24 mouse cellular contexts compared by ENCODE assay signal in genomic region chr9:100307364-100307763, GRCm38 (mm10).
A peak's percentile ranks its signal among the peaks of the same experiment; 100 is the strongest.
DNase-seq lines count a peak whose midpoint lies in the region; ATAC-seq and TF ChIP-seq lines count a peak whose summit lies in the region.
"Had no signal": no experiment of that assay in that cellular context is flagged by ENCODE, and none has a peak within 500 bp of the region (broad histone marks: within the 10 kb centered on the region; RNA-seq: fewer than 3 reads in every experiment).

No protein-coding gene starts in this region.

- H3K4me2 ChIP-seq in forebrain, postnatal 0 days (ENCODE audit: low read depth), result no peak overlapping the region
- no peak overlapping the region for H3K4me2 ChIP-seq in forebrain, embryonic 13.5 days
- H3K4me2 ChIP-seq: heart, embryonic 15.5 days; lung, embryonic 15.5 days; stomach, embryonic 15.5 days had no signal

- no peak overlapping the region for H3K4me3 ChIP-seq in forebrain, postnatal 0 days (ENCODE audit: low read depth, low read length)
- no peak overlapping the region for H3K4me3 ChIP-seq in forebrain, embryonic 13.5 days
- H3K4me3 ChIP-seq: heart, embryonic 15.5 days; layer of hippocampus, adult 2 months; left cerebral cortex, adult 2 months; lung, embryonic 15.5 days; stomach, embryonic 15.5 days had no signal

- H3K9ac ChIP-seq in forebrain, postnatal 0 days, result no peak overlapping the region
- no peak overlapping the region for H3K9ac ChIP-seq in forebrain, embryonic 13.5 days
- H3K9ac ChIP-seq: heart, embryonic 15.5 days; liver, embryonic 14.5 days; lung, embryonic 15.5 days; stomach, embryonic 15.5 days had no signal

- no peaks in the 10 kb centered on the region for H3K4me1 ChIP-seq in forebrain, postnatal 0 days (ENCODE audit: insufficient read depth)
- peaks cover 5% of the 10 kb centered on the region; the same call in 1 of the 2 replicates for H3K4me1 ChIP-seq in forebrain, embryonic 13.5 days
- H3K4me1 ChIP-seq: heart, embryonic 15.5 days; lung, embryonic 15.5 days; stomach, embryonic 15.5 days had no signal

- H3K27me3 ChIP-seq in forebrain, postnatal 0 days (ENCODE audit: insufficient read depth, low read length), result no peaks in the 10 kb centered on the region
- peaks cover 2% of the 10 kb centered on the region; the same call in 1 of the 2 replicates for H3K27me3 ChIP-seq in forebrain, embryonic 13.5 days
- H3K27me3 ChIP-seq: heart, embryonic 15.5 days; lung, embryonic 15.5 days; stomach, embryonic 15.5 days had no signal

- no peaks in the 10 kb centered on the region for H3K36me3 ChIP-seq in forebrain, postnatal 0 days (ENCODE audit: insufficient read depth)
- H3K36me3 ChIP-seq in forebrain, embryonic 13.5 days (ENCODE audit: poor library complexity, severe bottlenecking), result no peaks in the 10 kb centered on the region
- H3K36me3 ChIP-seq: G1E; heart, embryonic 15.5 days; lung, embryonic 15.5 days; stomach, embryonic 15.5 days had no signal

- ATAC-seq in forebrain, postnatal 0 days, result peak; percentile 76
- ATAC-seq in forebrain, embryonic 13.5 days, result no peak
- ATAC-seq: activated CD4-positive, CD25-positive, alpha-beta regulatory T cell, adult 4 months had no signal

- intact Hi-C loops in left cerebral cortex, postnatal 4 days (cut with DNase I), result no loop called here
- intact Hi-C loops in gastrocnemius, postnatal 36 days (cut with DNase I), result no loop called here

- DNase-seq in forebrain, postnatal 0 days, result peak; percentile 57
- DNase-seq in left cerebral cortex, adult 9 months (ENCODE audit: low spot score in 2 of 2), result peak; percentile 5 to 14
- no peak for DNase-seq in left cerebral cortex, postnatal 4 days
- DNase-seq in right cerebral cortex, postnatal 10 days (ENCODE audit: low spot score in 2 of 2), result peak; percentile 31 to 58
- no peak for DNase-seq in right cerebral cortex, postnatal 14 days
- DNase-seq in gastrocnemius, postnatal 36 days, result no peak
- no peak for DNase-seq in spleen, postnatal 36 days (ENCODE audit: low spot score in 2 of 2)
- DNase-seq: adrenal gland, postnatal 25 days; cerebellum, adult 9-10 months; gastrocnemius, postnatal 25 days; heart, postnatal 4 days; kidney, adult 8-10 months; kidney, postnatal 14 days; thymus, adult 2 months had no signal

- TF ChIP-seq CTCF in forebrain, postnatal 0 days (IDR thresholded peaks at IDR 0.05; ENCODE audit: low read depth), result no peak

- peak overlapping the region; percentile 15; the same call in 1 of the 2 replicates for H3K27ac ChIP-seq in forebrain, postnatal 0 days (ENCODE audit: low read depth, low read length)
- H3K27ac ChIP-seq in forebrain, embryonic 13.5 days, result no peak overlapping the region
- H3K27ac ChIP-seq: heart, embryonic 15.5 days; layer of hippocampus, adult 2 months; left cerebral cortex, adult 2 months; liver, embryonic 14.5 days; lung, embryonic 15.5 days; macrophage; stomach, embryonic 15.5 days had no signal

- 0 out of 2 replicates have a peak, but pooled peaks cover 4% of the 10 kb centered on the region for H3K9me3 ChIP-seq in forebrain, postnatal 0 days (ENCODE audit: low read length)
- no peaks in the 10 kb centered on the region for H3K9me3 ChIP-seq in forebrain, embryonic 13.5 days (replicated peaks)
- H3K9me3 ChIP-seq: heart, embryonic 15.5 days; lung, embryonic 15.5 days; stomach, embryonic 15.5 days had no signal

- 52% methylated on average over 2 of the region's 2 CpGs for WGBS in forebrain, postnatal 0 days
- WGBS in forebrain, embryonic 13.5 days, result 70% methylated on average over 2 of the region's 2 CpGs

Comparison
In these comparisons a context has a peak if more than half of its experiments do, and no peak if none do; other contexts are left out.
1. DNase-seq: peak in forebrain, postnatal 0 days (single experiment), left cerebral cortex, adult 9 months (2 of 2) and right cerebral cortex, postnatal 10 days (2 of 2); none in left cerebral cortex, postnatal 4 days (single experiment), right cerebral cortex, postnatal 14 days (single experiment), gastrocnemius, postnatal 36 days (0 of 2) and spleen, postnatal 36 days (0 of 2).